ENCODE assay signal across 7 mouse cellular contexts in genomic region chr11:60776829-60777740, GRCm38 (mm10). TPM values are rescaled to one million over a fixed set of nuclear protein-coding genes. Genes with fewer than 3 reads are reported as not detected.
DNase-seq lines count a peak whose midpoint lies in the region; ATAC-seq lines count a peak whose summit lies in the region.

Gene Top3a, minus strand, starts transcription at chr11:60777365.
Gene Smcr8, plus strand, starts transcription at chr11:60777524.

- DNase-seq in adrenal gland, adult 2 months, result peak; percentile 92
- peak; percentile 77 for DNase-seq in embryo, embryonic 11.5 days (ENCODE audit: low read depth, low spot score)
- DNase-seq in gastrocnemius, postnatal 36 days, result peak; percentile 67 to 79
- peak; percentile 90 to 94 for DNase-seq in left cerebral cortex, postnatal 25 days (ENCODE audit: low spot score in 2 of 2)
- DNase-seq in midbrain, embryonic 10.5 days (ENCODE audit: low spot score), result peak; percentile 89
- DNase-seq in right cerebral cortex, postnatal 4 days, result peak; percentile 76

- WGBS in intestine, embryonic 15.5 days, result under 1% methylated on average over 62 of the region's 62 CpGs
- WGBS in midbrain, embryonic 10.5 days, result under 1% methylated on average over 62 of the region's 62 CpGs

- H3K27ac ChIP-seq in intestine, embryonic 15.5 days, result peak within 1 kb of the TSS; percentile 76
- H3K27ac ChIP-seq in midbrain, embryonic 10.5 days (replicated peaks), result peak within 1 kb of the TSS; percentile 84

- peak within 1 kb of the TSS; percentile 64 for H3K4me3 ChIP-seq in intestine, embryonic 15.5 days (replicated peaks)
- peak within 1 kb of the TSS; percentile 68 for H3K4me3 ChIP-seq in midbrain, embryonic 10.5 days

- H3K4me2 ChIP-seq in intestine, embryonic 15.5 days (replicated peaks), result peak within 1 kb of the TSS; percentile 81

- intact Hi-C loops in gastrocnemius, postnatal 36 days (cut with DNase I), result loop anchor here (5.0 kb wide), 2 partner anchors 45 to 80 kb away; partner anchors contain the start of gene Llgl1
- intact Hi-C loops in left cerebral cortex, postnatal 25 days (cut with DNase I), result loop anchor here (1.0 to 5.0 kb wide), 4 partner anchors 50 to 100 kb away; partner anchors contain the start of genes Dhrs7b, Flii, Llgl1 and Tmem11

- no peaks in the 10 kb centered on the region for H3K27me3 ChIP-seq in intestine, embryonic 15.5 days (replicated peaks)
- no peaks in the 10 kb centered on the region for H3K27me3 ChIP-seq in midbrain, embryonic 10.5 days (ENCODE audit: low read depth, poor library complexity, severe bottlenecking)

- H3K4me1 ChIP-seq in intestine, embryonic 15.5 days (replicated peaks), result peaks cover 52% of the 10 kb centered on the region
- peaks cover 65% of the 10 kb centered on the region for H3K4me1 ChIP-seq in midbrain, embryonic 10.5 days

- peak within 1 kb of the TSS; percentile 80 for H3K9ac ChIP-seq in intestine, embryonic 15.5 days

- peaks cover 12% of the 10 kb centered on the region; the same call in 1 of the 2 replicates for H3K36me3 ChIP-seq in intestine, embryonic 15.5 days
- H3K36me3 ChIP-seq in midbrain, embryonic 10.5 days, result peaks cover 36% of the 10 kb centered on the region

- no peaks in the 10 kb centered on the region for H3K9me3 ChIP-seq in intestine, embryonic 15.5 days
- H3K9me3 ChIP-seq in midbrain, embryonic 10.5 days (replicated peaks), result no peaks in the 10 kb centered on the region

- ATAC-seq in intestine, embryonic 15.5 days, result peak; percentile 98

RNA-seq across cellular contexts. Expression of gene Top3a, which starts in this region (rescaled TPM):
- 10 to 100 TPM in 1 of 2 experiments, 1 to 10 TPM in 1; 6.7 to 10.7 TPM for total RNA-seq in adrenal gland, adult 2 months (2021)
- polyA plus RNA-seq in adrenal gland, adult 2 months (2012; rRNA removed), result 5.8 and 6.1 TPM in 2 replicates
- 1 to 10 TPM; 3.2 to 4.5 TPM for total RNA-seq in gastrocnemius, postnatal 36 days (2021)
- 12.1 and 13.0 TPM in 2 replicates for polyA plus RNA-seq in intestine, embryonic 15.5 days (2015; fragmentation: Nextera tagmentation; extraction: Ambion mirVana)
- 1 to 10 TPM; 4.2 to 5.1 TPM for total RNA-seq in left cerebral cortex, postnatal 25 days (2021)
- 23.2 and 23.9 TPM in 2 replicates for polyA plus RNA-seq in midbrain, embryonic 10.5 days (2016; fragmentation: Nextera tagmentation; extraction: Ambion mirVana)

RNA-seq across cellular contexts. Expression of gene Smcr8, which starts in this region (rescaled TPM):
- 10 to 100 TPM; 19.7 to 33.3 TPM for total RNA-seq in adrenal gland, adult 2 months (2021)
- polyA plus RNA-seq in adrenal gland, adult 2 months (2012; rRNA removed), result 6.4 and 8.6 TPM in 2 replicates
- total RNA-seq in gastrocnemius, postnatal 36 days (2021), result 10 to 100 TPM; 12.6 to 19.2 TPM
- 6.5 and 6.6 TPM in 2 replicates for polyA plus RNA-seq in intestine, embryonic 15.5 days (2015; fragmentation: Nextera tagmentation; extraction: Ambion mirVana)
- total RNA-seq in left cerebral cortex, postnatal 25 days (2021), result 10 to 100 TPM; 30.1 to 32.5 TPM
- 7.8 and 8.8 TPM in 2 replicates for polyA plus RNA-seq in midbrain, embryonic 10.5 days (2016; fragmentation: Nextera tagmentation; extraction: Ambion mirVana)

Comparison
In these comparisons a context has a peak if more than half of its experiments do, and no peak if none do; other contexts are left out.
1. Peak in every context shown above with its lines: DNase-seq, ATAC-seq, H3K4me3 ChIP-seq and H3K27ac ChIP-seq.